Mouse (Mus musculus): Measurements from ENCODE around the gene Gfi1b. TPM values are rescaled to one million over a fixed set of nuclear protein-coding genes. Genes with fewer than 3 reads are reported as not detected.

Gfi1b gene
- polyA plus RNA-seq, 1 experiment from 2014 or later: not detected

- H3K9ac ChIP-seq (replicated peaks): no peak overlapping the region
- ATAC-seq (replicated peaks): no peak
- H3K4me2 ChIP-seq (replicated peaks): 0 out of 2 replicates have a peak overlapping the region, but pooled peaks have one; percentile 10
- H3K9me3 ChIP-seq: no peaks in the 10 kb centered on the region
- H3K27me3 ChIP-seq: no peaks in the 10 kb centered on the region
- H3K4me3 ChIP-seq: no peak overlapping the region
- H3K27ac ChIP-seq (replicated peaks): no peak overlapping the region
- H3K36me3 ChIP-seq: no peaks in the 10 kb centered on the region
- WGBS: 8% methylated on average over 9 of the region's 9 CpGs
- peaks cover 29% of the 10 kb centered on the region for H3K4me1 ChIP-seq
These were observed 17.1 kb upstream of the Gfi1b start for GRCm38 (mm10) chr2:28638886-28639285.

- no peaks in the 10 kb centered on the region for H3K27me3 ChIP-seq
- no peaks in the 10 kb centered on the region for H3K9me3 ChIP-seq
- no peak overlapping the region for H3K27ac ChIP-seq (replicated peaks)
- no peak overlapping the region for H3K9ac ChIP-seq (replicated peaks)
- 14% methylated on average over 9 of the region's 9 CpGs for WGBS
- no peak for ATAC-seq (replicated peaks)
- peaks cover 24% of the 10 kb centered on the region for H3K4me1 ChIP-seq
- no peaks in the 10 kb centered on the region for H3K36me3 ChIP-seq
- no peak overlapping the region for H3K4me3 ChIP-seq
- H3K4me2 ChIP-seq (replicated peaks): 0 out of 2 replicates have a peak overlapping the region, but pooled peaks have one; percentile 10
These were observed 16.6 kb upstream of the Gfi1b start for GRCm38 (mm10) chr2:28638352-28638751.

- Histone ChIP-seq H3K9me3 (no peaks in the 10 kb centered on the region), H3K27me3 (no peaks in the 10 kb centered on the region), H3K36me3 (no peaks in the 10 kb centered on the region), H3K27ac (replicated peaks) (no peak overlapping the region), H3K4me1 (peaks cover 13% of the 10 kb centered on the region), H3K4me2 (replicated peaks) (no peak overlapping the region), H3K4me3 (no peak overlapping the region), H3K9ac (replicated peaks) (no peak overlapping the region)
- ATAC-seq (replicated peaks): no peak
- 82% methylated on average over 9 of the region's 9 CpGs for WGBS
These were observed 15.5 kb upstream of the Gfi1b start for GRCm38 (mm10) chr2:28637106-28637845.

- Histone ChIP-seq H3K4me2 (replicated peaks) (no peak overlapping the region), H3K27ac (replicated peaks) (no peak overlapping the region), H3K27me3 (no peaks in the 10 kb centered on the region), H3K9me3 (no peaks in the 10 kb centered on the region), H3K4me3 (no peak overlapping the region), H3K4me1 (peaks cover 5% of the 10 kb centered on the region; the same call in 1 of the 2 replicates), H3K9ac (replicated peaks) (no peak overlapping the region), H3K36me3 (no peaks in the 10 kb centered on the region)
- ATAC-seq (replicated peaks): no peak
- WGBS: 89% methylated on average over 1 of the region's 1 CpGs
These were observed 13.4 kb upstream of the Gfi1b start for GRCm38 (mm10) chr2:28635199-28635598.

- no peak overlapping the region for H3K27ac ChIP-seq (replicated peaks)
- no peak overlapping the region for H3K9ac ChIP-seq (replicated peaks)
- no peak for ATAC-seq (replicated peaks)
- peaks cover under 1% of the 10 kb centered on the region; the same call in 1 of the 2 replicates for H3K4me1 ChIP-seq
- no peak overlapping the region for H3K4me3 ChIP-seq
- H3K9me3 ChIP-seq: no peaks in the 10 kb centered on the region
- WGBS: 57% methylated on average over 4 of the region's 4 CpGs
- no peaks in the 10 kb centered on the region for H3K27me3 ChIP-seq
- H3K36me3 ChIP-seq: no peaks in the 10 kb centered on the region
- H3K4me2 ChIP-seq (replicated peaks): no peak overlapping the region
These were observed 11.4 kb upstream of the Gfi1b start for GRCm38 (mm10) chr2:28633136-28633535.

GRCm38 (mm10) chr2:28632626-28633025 lies 10.8 kb upstream of the Gfi1b start:
- H3K4me1 ChIP-seq: no peaks in the 10 kb centered on the region
- H3K36me3 ChIP-seq: no peaks in the 10 kb centered on the region
- no peak overlapping the region for H3K9ac ChIP-seq (replicated peaks)
- no peaks in the 10 kb centered on the region for H3K27me3 ChIP-seq
- 61% methylated on average over 1 of the region's 1 CpGs for WGBS
- no peak overlapping the region for H3K27ac ChIP-seq (replicated peaks)
- H3K4me3 ChIP-seq: no peak overlapping the region
- no peak for ATAC-seq (replicated peaks)
- no peaks in the 10 kb centered on the region for H3K9me3 ChIP-seq
- H3K4me2 ChIP-seq (replicated peaks): no peak overlapping the region

- H3K9ac ChIP-seq (replicated peaks): no peak overlapping the region
- no peak overlapping the region for H3K4me3 ChIP-seq
- no peaks in the 10 kb centered on the region for H3K36me3 ChIP-seq
- ATAC-seq (replicated peaks): no peak
- H3K27me3 ChIP-seq: no peaks in the 10 kb centered on the region
- H3K27ac ChIP-seq (replicated peaks): no peak overlapping the region
- WGBS: 67% methylated on average over 4 of the region's 4 CpGs
- no peaks in the 10 kb centered on the region for H3K4me1 ChIP-seq
- H3K9me3 ChIP-seq: no peaks in the 10 kb centered on the region
- H3K4me2 ChIP-seq (replicated peaks): no peak overlapping the region
These were observed 8.2 kb upstream of the Gfi1b start for GRCm38 (mm10) chr2:28629911-28630381.

- Histone ChIP-seq H3K9me3 (no peaks in the 10 kb centered on the region), H3K4me1 (no peaks in the 10 kb centered on the region), H3K27ac (replicated peaks) (no peak overlapping the region), H3K4me2 (replicated peaks) (no peak overlapping the region), H3K4me3 (no peak overlapping the region), H3K9ac (replicated peaks) (no peak overlapping the region), H3K27me3 (no peaks in the 10 kb centered on the region), H3K36me3 (no peaks in the 10 kb centered on the region)
- 61% methylated on average over 2 of the region's 2 CpGs for WGBS
- ATAC-seq (replicated peaks): no peak
These were observed 6.3 kb upstream of the Gfi1b start for GRCm38 (mm10) chr2:28628053-28628452.

GRCm38 (mm10) chr2:28626038-28626437 lies 4.3 kb upstream of the Gfi1b start:
- H3K4me3 ChIP-seq: no peak overlapping the region
- ATAC-seq (replicated peaks): no peak
- no peak overlapping the region for H3K4me2 ChIP-seq (replicated peaks)
- no peak overlapping the region for H3K9ac ChIP-seq (replicated peaks)
- peaks cover 16% of the 10 kb centered on the region for H3K27me3 ChIP-seq
- no peaks in the 10 kb centered on the region for H3K9me3 ChIP-seq
- 78% methylated on average over 3 of the region's 3 CpGs for WGBS
- H3K27ac ChIP-seq (replicated peaks): no peak overlapping the region
- H3K36me3 ChIP-seq: no peaks in the 10 kb centered on the region
- no peaks in the 10 kb centered on the region for H3K4me1 ChIP-seq

GRCm38 (mm10) chr2:28624870-28625269 lies 3.1 kb upstream of the Gfi1b start:
- no peak overlapping the region for H3K27ac ChIP-seq (replicated peaks)
- WGBS: 87% methylated on average over 3 of the region's 3 CpGs
- ATAC-seq (replicated peaks): no peak
- H3K4me2 ChIP-seq (replicated peaks): no peak overlapping the region
- H3K27me3 ChIP-seq: peaks cover 23% of the 10 kb centered on the region
- no peaks in the 10 kb centered on the region for H3K36me3 ChIP-seq
- no peak overlapping the region for H3K4me3 ChIP-seq
- no peaks in the 10 kb centered on the region for H3K9me3 ChIP-seq
- no peaks in the 10 kb centered on the region for H3K4me1 ChIP-seq
- H3K9ac ChIP-seq (replicated peaks): no peak overlapping the region

- no peak overlapping the region for H3K9ac ChIP-seq (replicated peaks)
- WGBS: 21% methylated on average over 10 of the region's 10 CpGs
- ATAC-seq (replicated peaks): no peak
- no peaks in the 10 kb centered on the region for H3K9me3 ChIP-seq
- no peak overlapping the region for H3K4me2 ChIP-seq (replicated peaks)
- no peak overlapping the region for H3K4me3 ChIP-seq
- peaks cover 23% of the 10 kb centered on the region for H3K27me3 ChIP-seq
- H3K27ac ChIP-seq (replicated peaks): no peak overlapping the region
- H3K4me1 ChIP-seq: no peaks in the 10 kb centered on the region
- no peaks in the 10 kb centered on the region for H3K36me3 ChIP-seq
These were observed 841 bp upstream of the Gfi1b start for GRCm38 (mm10) chr2:28622521-28623124.

- ATAC-seq (replicated peaks): no peak
- Histone ChIP-seq H3K9ac (replicated peaks) (no peak overlapping the region), H3K4me3 (no peak overlapping the region), H3K9me3 (no peaks in the 10 kb centered on the region), H3K27ac (replicated peaks) (no peak overlapping the region), H3K4me1 (no peaks in the 10 kb centered on the region), H3K4me2 (replicated peaks) (no peak overlapping the region), H3K27me3 (peaks cover 23% of the 10 kb centered on the region), H3K36me3 (no peaks in the 10 kb centered on the region)
- WGBS: 27% methylated on average over 2 of the region's 2 CpGs
These were observed 671 bp downstream of the Gfi1b start for GRCm38 (mm10) chr2:28621111-28621510.
